Mouse (Mus musculus) large intestine, adult 2 months (tissue): ENCODE measurements around the gene Thpo. TPM values are rescaled to one million over a fixed set of nuclear protein-coding genes. Genes with fewer than 3 reads are reported as not detected.

ENCODE experiments used
- DNase-seq: peaks from one replicate; pipeline ENCODE4 v3.0.0-alpha.2; 2012; ENCODE audit warnings: low read depth, low spot score
- WGBS: fragments of 180-500 bp; shearing (Covaris S2); methylation state at CpG from one replicate; pipeline ENCODE4 v1.1.7; 2018; 5-methylcytosine and 5-hydroxymethylcytosine counted together
- polyA plus RNA-seq: library from polyadenylated mRNA; depleted of rRNA; stranded (reverse); fragments of >200 nt; gene quantifications from 2 replicates; pipeline ENCODE4 v1.2.3, GENCODE M21; 2012

Gene Thpo
- polyA plus RNA-seq, 1 experiment = 11.9 TPM

- DNase-seq = no peak
- WGBS = 58% methylated on average over 1 of the region's 1 CpGs
These were observed 7.9 kb downstream of the Thpo start for GRCm38 (mm10) chr16:20726384-20726783.

- 76% methylated on average over 4 of the region's 4 CpGs for WGBS
- no peak for DNase-seq
These were observed 8.6 kb downstream of the Thpo start for GRCm38 (mm10) chr16:20725750-20726149.

GRCm38 (mm10) chr16:20725321-20725720 lies 9.0 kb downstream of the Thpo start:
- 89% methylated on average over 7 of the region's 7 CpGs for WGBS
- DNase-seq = no peak

GRCm38 (mm10) chr16:20724338-20724748 lies 10.0 kb downstream of the Thpo start:
- no peak for DNase-seq
- 28% methylated on average over 5 of the region's 5 CpGs for WGBS

- DNase-seq = no peak
- 77% methylated on average over 4 of the region's 4 CpGs for WGBS
These were observed 11.1 kb downstream of the Thpo start for GRCm38 (mm10) chr16:20723247-20723646.

GRCm38 (mm10) chr16:20722736-20723135 lies 11.6 kb downstream of the Thpo start:
- DNase-seq = no peak
- 80% methylated on average over 4 of the region's 4 CpGs for WGBS

GRCm38 (mm10) chr16:20721808-20722207 lies 12.5 kb downstream of the Thpo start:
- no peak for DNase-seq
- WGBS = 84% methylated on average over 10 of the region's 10 CpGs

- under 1% methylated on average over 18 of the region's 18 CpGs for WGBS
- no peak for DNase-seq
These were observed 16.2 kb downstream of the Thpo start for GRCm38 (mm10) chr16:20717978-20718670.

- DNase-seq = peak; percentile 97
- WGBS = under 1% methylated on average over 62 of the region's 62 CpGs
These were observed 16.9 kb downstream of the Thpo start, which contains the start of the genes Polr2h and Clcn2 for GRCm38 (mm10) chr16:20717181-20717977. Polr2h (plus strand) TSS chr16:20717665. Clcn2 (minus strand) TSS chr16:20717746.

- under 1% methylated on average over 8 of the region's 8 CpGs for WGBS
- no peak for DNase-seq
These were observed 17.5 kb downstream of the Thpo start for GRCm38 (mm10) chr16:20716841-20717180.

- WGBS = under 1% methylated on average over 68 of the region's 68 CpGs
- no peak for DNase-seq
These were observed 18.1 kb downstream of the Thpo start for GRCm38 (mm10) chr16:20715976-20716840.

GRCm38 (mm10) chr16:20715566-20715965 lies 18.7 kb downstream of the Thpo start:
- no peak for DNase-seq
- 3% methylated on average over 12 of the region's 12 CpGs for WGBS

- 36% methylated on average over 2 of the region's 2 CpGs for WGBS
- DNase-seq = no peak
These were observed 19.1 kb downstream of the Thpo start for GRCm38 (mm10) chr16:20715161-20715560.

GRCm38 (mm10) chr16:20714307-20715080 lies 19.8 kb downstream of the Thpo start:
- WGBS = 33% methylated on average over 11 of the region's 11 CpGs
- no peak for DNase-seq

GRCm38 (mm10) chr16:20712889-20713288 lies 21.4 kb downstream of the Thpo start:
- WGBS = 75% methylated on average over 7 of the region's 7 CpGs

GRCm38 (mm10) chr16:20712190-20712589 lies 22.1 kb downstream of the Thpo start:
- WGBS = 87% methylated on average over 9 of the region's 9 CpGs

More at GRCm38 (mm10) chr16:20712889-20713288, 21.4 kb downstream of the Thpo start:
- no peak for DNase-seq

GRCm38 (mm10) chr16:20710810-20711209 lies 23.5 kb downstream of the Thpo start:
- DNase-seq = no peak
- 73% methylated on average over 4 of the region's 4 CpGs for WGBS

More at GRCm38 (mm10) chr16:20712190-20712589, 22.1 kb downstream of the Thpo start:
- no peak for DNase-seq

GRCm38 (mm10) chr16:20710370-20710769 lies 23.9 kb downstream of the Thpo start:
- no peak for DNase-seq
- WGBS = 93% methylated on average over 11 of the region's 11 CpGs
